Mouse (Mus musculus): Measurements from ENCODE around the gene Cers1. TPM values are rescaled to one million over a fixed set of nuclear protein-coding genes. Genes with fewer than 3 reads are reported as not detected.

Cers1 gene
- total RNA-seq, 2 experiments from 2014 or later, result 23.1 to 24.4 TPM

DNA sequence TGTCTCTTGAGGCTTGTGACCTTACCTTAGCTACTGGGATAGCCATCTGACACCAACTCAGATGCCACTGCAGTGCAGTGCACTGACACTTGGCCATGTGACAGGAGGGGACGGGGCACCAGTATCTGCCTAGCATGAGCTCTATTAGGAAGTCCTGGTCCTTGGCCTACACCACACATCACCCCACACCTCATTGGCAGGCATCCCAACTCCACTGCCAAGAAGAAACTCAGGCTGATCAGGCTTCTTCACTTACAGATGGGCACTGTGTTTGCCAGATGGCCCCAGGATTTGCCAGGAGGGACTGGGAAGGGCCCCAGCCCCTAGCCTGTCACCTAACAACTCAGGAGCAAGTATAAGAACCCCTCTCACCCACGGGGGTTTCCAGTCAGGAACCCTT, 2.2 kb upstream of the Cers1 start:
- peak in 1 of 2 experiments; percentile 45 for DNase-seq (ENCODE audit: low spot score in 2 of 2)

DNA sequence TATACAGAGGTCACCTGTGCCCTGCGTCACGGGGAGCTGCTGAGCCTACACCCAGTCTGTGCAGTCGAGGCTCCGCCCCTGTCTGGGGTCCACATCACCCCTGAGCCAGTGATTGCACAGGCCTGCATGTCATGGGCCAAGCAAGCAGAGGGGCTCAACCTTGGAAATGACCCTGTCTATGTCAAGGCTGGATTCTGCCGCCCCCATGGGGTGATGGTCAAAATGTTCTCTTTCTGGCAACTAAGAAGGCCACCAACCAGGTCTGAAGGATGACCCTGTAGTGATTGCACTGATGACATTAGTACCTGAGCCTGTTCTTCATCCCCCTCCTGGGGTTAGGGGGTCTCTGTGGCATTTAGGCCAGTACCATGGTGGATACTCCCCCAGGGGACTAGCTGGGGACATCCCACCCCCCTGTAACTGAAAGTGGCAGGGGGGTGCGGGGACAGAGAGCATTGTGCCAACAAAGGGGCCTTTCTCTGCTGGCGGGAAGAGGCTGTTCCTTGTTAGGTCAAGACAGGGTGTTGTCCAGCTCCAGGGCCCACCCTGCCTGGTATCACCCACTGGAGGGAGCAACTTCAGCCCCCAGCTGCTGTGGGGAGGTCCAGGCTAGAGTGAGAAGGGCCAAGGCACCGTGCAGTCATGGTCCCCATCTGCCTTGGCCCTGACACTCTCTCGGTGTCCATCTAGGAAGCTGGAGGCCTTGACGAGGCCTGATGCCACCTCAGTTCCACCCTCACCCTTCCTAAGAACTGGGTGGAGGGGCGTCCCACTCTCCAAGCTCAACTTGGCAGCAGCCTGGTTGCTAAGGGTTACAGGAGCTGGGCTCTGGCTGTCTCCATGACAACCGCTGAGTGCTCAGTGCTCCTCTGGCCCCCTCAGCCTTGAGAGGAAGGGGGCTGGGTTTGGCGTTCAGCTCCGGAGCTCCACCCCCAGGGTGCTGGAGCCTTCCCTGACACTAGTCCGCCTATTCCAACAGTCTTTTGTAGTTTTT, 1.2 kb downstream of the Cers1 start:
- DNase-seq (ENCODE audit: low spot score in 2 of 2), result peak in 1 of 2 experiments; percentile 56

DNA sequence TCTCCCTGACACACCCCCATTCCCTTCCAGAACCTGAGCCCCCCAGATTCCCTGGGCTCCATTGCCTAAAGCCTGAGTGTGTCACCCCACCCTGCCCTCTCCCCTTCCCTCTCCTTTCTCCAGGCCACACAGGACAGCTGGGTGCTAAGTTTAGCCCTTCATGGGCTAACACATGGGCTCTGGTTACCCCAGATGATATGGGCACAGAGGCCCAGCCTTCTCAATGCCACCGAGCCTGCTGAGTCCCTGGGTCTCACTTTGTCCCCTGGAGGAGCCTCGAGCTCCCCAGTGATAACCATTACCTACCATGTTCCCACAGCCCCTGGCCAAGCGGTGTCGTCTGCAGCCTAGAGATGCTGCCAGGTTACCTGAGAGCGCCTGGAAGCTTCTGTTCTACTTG, 2.3 kb downstream of the Cers1 start:
- no peak for DNase-seq (ENCODE audit: low spot score in 2 of 2)

DNA sequence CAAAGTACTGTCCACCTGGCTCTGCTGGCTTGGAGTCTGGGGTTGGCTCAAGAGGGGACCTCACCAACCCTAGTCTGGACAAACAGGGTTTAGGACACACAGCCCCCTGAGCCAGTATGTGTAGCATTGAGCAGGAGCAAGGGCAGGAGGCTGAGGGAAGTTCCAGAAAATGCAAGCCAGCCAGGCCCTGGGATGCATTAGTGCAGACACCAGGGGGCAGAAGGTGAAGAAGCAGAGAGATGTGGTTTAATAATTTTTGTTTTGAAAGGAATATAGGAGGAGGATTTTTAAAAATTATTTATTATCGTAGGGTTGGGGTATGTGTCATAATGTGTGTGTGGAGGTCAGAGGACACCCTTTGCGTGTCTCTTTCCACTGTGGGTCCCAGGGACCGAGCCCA, 8.1 kb downstream of the Cers1 start:
- DNase-seq (ENCODE audit: low spot score in 2 of 2), result no peak

DNA sequence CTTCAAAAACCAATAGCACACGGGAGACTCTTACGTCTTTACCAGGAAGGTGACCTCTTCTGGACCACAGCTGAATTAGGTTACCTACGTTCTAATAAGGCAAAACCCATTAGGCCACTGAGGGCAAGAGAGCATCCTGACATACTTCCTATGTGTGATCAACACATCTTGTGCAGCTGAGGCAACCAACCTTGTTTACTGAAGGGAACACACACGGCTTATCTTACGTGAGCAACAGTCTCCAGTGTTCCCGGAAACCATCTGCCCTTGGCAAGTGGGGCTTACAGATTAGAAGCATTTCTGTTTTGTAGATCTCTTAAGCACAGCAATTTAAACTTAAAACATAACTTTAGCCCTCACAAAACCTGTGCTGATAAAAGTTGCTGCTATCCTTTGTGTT, 11.9 kb downstream of the Cers1 start:
- no peak for DNase-seq (ENCODE audit: low spot score in 2 of 2)

DNA sequence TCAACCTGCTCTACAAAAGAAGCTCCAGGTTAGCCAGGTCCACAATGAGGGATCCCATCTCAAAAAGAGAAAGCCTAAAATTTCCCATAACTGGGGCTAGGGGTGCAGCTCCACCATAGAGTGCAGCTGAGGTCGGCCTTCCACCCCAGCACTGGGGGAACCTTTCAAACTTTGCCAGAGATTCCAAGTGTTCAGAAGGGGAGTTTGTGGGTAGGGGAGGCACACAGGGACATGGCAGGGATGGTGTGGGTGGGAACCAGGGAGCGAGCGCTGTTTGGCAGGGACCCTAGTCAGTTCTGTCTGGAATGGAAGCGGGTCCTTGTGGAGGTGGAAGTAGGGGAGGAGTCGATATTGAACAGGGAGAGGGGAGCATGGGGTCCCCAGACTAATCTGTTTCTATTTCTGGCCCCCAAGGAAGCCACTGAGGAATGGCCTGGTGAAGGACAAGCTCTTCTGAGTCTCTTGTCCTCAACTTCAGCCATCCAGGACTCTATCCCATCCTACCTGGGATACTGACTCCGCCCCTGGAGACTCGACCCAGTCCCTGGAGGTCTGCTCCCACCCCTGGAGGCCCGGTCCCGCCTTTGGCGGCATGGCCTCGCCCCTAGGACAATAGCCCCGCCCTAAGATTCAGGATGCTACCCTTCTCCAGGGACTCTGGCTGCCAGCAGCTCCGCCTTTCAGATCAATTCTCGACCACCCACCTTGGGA, 13.7 kb downstream of the Cers1 start, which contains the start of gene Gdf1:
Gene Gdf1, plus strand, starts transcription at position 694 of the 711 bp plus-strand sequence.
- DNase-seq (ENCODE audit: low spot score in 2 of 2), result no peak

DNA sequence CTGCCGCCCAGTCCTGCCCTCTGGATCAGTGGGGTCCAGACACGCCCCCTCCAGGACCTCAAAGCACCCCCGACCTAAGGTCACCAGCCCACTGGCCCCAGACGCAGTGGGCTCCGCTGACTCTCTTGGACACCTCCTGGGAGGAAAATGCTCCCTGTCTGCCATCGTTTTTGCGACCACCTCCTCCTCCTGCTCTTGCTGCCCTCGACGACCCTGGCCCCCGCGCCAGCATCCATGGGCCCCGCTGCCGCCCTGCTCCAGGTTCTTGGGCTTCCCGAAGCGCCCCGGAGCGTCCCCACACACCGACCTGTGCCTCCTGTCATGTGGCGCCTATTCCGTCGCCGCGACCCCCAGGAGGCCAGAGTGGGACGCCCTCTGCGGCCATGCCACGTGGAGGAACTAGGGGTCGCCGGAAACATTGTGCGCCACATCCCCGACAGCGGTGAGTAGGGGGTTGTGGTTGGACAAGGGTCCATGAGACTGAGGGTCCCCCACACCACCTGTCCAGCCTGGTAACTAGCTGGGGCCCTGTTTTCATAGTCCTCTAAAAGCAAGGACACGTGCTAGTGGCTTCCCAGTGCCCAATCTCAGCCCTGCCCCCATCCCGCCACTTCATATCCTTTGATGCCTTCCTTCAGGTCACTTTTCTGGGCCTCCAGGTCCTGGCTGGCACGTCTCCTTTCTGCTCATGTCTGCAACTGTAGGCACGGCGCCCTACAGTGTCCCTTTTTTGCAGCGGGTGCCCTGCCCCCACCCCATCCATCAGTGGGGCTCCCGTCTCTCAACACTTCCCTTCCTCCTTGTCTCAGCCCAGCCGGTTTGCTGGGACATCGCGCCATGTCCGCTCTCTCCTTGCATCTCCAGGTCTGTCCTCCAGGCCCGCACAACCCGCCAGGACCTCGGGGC, 14.5 kb downstream of the Cers1 start:
- no peak for DNase-seq (ENCODE audit: low spot score in 2 of 2)

DNA sequence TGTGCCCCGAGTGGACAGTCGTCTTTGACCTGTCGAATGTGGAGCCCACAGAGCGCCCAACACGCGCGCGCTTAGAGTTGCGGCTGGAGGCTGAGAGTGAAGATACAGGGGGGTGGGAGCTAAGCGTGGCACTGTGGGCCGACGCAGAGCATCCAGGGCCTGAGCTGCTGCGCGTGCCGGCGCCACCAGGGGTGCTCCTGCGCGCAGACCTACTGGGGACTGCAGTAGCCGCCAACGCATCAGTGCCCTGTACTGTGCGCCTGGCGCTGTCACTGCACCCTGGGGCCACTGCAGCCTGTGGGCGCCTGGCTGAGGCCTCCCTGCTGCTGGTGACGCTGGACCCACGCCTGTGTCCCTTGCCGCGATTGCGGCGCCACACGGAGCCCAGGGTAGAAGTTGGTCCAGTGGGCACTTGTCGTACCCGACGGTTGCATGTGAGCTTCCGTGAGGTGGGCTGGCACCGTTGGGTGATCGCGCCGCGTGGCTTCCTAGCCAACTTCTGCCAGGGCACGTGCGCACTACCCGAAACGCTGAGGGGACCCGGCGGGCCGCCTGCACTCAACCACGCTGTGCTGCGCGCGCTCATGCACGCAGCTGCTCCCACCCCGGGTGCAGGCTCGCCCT, 15.3 kb downstream of the Cers1 start:
- DNase-seq (ENCODE audit: low spot score in 2 of 2), result peak in 1 of 2 experiments; percentile 53

DNA sequence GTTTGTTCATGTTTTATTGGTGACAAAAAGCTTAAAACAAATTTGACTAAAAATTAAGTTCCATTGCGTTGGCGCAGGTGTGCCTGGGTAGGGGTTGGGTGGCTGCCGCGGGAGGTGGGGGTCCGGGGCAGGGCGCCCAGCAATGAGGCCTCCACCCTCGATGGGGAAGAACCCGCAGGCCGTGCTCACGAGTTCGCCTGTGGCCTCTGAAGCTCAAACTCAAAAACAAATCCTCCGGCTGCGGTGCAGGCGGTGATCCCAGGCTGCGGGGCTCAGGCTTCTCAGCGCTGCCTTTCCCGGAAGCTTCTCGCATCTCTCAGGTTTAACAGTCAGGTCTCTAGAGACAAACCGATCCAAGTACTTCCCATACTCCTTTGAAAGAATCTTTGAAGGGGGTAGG, 16.0 kb downstream of the Cers1 start:
- DNase-seq (ENCODE audit: low spot score in 2 of 2), result no peak

DNA sequence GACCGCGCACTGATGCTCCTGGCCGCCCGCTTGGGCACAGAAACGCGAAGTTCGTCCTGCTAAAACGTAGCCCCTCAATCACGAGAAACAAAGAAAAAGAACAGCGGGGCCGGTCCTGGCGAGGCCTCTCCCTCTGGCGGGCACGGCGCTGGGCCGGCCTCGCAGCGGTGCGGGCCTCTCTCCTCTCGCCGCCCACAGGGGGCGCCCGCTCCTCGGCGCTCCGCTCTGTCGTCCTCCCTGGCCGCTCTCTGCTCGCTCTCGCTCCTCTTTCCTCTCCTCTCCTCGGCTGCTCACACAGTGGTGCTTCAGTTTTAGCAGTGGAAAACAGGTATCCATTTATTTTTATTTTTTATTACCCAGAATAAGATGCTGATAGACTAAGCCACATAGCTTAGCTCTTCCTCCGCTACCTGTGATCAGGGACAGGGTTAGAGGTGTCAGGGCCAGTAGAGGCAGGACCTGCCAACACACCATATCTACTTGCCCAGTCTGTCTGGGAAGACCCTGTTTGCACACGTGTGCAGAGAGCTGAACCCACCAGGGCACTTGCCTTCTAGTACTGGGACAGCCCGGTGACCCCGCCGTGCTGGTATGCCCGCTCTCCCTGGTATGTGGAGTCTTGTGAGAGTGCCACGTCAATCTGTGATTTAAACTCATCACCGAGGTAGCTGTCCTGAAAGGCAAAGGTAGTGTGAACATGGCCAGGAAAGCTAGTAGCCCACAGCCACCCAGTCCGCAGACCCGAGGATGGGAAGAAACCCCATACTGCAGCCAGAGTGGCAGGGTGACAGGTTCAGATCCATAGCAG, 16.7 kb downstream of the Cers1 start:
- DNase-seq (ENCODE audit: low spot score in 2 of 2), result peak; percentile 74 to 79

DNA sequence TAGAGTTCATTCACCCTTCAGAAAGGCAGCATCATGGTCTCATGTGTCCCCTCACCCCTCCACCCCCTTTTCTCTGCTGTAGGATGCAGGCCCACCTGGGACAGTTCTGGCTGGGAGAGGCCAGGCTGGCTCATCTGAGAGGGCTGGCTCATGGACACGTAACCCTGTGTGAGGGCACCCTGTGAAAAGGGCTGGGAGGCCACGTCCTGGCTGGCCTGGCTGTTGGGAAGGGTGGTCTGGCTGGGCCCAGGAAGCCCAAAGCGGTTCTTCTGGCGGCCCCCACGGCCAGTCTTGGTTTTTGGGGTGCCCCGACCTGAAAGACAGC, 17.3 kb downstream of the Cers1 start:
- no peak for DNase-seq (ENCODE audit: low spot score in 2 of 2)

DNA sequence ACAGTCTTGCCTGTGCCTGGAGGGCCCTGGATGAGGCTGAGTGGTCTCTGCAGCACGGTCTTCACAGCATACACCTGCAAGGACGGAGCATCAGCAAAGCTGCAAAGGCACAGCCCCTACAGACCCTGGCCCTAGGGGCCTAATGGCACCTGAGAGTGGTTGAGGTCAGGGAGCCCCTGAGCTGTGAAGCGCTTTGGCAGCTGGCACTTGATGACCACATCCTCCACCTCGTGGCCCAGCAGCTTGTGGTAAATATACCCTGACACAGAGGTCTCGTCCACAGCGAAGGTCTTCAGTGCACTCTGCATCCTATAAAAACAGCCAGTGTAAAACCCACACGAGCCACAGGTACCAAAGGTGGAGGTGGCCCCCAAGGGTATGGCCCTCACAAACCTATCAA, 23.4 kb downstream of the Cers1 start:
- DNase-seq (ENCODE audit: low spot score in 2 of 2), result no peak

DNA sequence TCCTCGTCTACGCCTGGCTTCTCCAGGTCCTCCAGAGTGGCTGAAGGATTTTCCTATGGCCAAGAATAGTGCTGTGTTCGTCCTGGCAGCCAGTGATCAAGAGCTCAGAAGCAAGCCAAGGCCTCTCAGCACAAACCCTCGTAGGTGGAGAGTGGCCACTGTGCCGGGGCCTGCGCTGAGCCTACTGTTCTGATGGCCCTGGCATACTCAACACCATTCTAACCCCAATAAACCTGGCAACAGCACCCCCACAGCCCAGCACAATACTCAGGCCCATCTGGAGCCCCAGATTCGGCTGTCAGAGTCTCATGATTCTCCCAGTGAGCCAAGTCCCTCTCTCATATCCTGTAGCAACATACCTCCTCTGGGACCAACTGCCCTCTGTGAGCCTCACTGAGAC, 25.1 kb downstream of the Cers1 start:
- DNase-seq (ENCODE audit: low spot score in 2 of 2), result no peak

DNA sequence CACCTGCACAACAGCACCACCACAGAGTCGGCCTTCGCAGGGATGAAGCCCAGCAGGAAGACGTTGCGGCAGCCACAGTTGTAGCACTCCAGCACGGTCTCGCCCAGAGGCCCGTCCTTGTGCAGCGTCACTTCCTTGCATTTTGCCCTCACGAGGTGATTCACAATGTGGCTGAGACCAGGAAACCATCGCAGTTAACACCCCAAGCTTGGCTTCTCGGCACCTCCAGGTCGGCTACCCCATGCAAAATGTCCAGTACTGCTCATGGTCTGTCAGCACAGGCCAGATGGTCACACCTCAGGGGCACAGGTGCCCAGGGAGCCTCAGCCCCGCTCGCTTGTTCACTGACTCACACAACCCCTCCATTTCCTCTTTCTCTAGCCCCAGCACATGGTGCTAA, 26.4 kb downstream of the Cers1 start:
- DNase-seq (ENCODE audit: low spot score in 2 of 2), result no peak

DNA sequence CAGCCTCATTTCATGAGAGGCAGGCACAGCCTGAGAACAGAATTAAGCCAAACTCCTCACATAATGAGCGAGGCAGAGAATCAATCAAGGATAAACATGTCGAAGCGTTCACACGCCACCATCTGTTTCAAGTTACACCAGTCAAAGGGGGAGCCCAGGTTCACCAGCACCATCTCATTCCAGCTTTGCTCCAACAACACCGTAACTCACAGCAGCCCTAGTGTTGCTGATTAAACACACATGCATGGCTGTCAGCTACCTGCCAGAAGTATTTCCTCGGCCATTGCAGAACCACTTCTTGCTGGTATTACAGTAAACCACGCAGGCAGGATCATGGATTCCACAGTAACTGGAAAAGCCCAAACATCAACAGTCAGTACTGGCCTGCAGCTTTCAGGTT, 27.5 kb downstream of the Cers1 start:
- DNase-seq (ENCODE audit: low spot score in 2 of 2), result no peak

DNA sequence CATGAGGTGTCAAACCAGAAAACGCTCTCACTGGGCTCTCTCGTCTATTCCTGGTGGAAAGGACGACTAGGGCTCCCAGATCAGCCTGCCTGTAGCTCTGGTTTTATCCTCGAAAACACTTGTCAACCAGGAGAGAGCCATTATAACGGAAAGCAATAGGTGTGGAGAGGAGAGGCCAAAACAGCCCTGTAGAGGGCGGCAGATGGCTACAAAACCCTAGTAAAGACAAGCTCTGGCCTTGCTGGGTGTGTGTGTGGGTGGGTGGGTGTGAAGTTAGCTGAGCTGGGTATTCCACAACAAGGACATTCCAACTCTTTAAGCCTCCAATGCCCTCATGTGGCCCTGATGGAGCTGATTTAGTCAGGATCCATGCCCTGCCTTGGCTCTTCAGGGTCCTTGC, 28.1 kb downstream of the Cers1 start:
- no peak for DNase-seq (ENCODE audit: low spot score in 2 of 2)

DNA sequence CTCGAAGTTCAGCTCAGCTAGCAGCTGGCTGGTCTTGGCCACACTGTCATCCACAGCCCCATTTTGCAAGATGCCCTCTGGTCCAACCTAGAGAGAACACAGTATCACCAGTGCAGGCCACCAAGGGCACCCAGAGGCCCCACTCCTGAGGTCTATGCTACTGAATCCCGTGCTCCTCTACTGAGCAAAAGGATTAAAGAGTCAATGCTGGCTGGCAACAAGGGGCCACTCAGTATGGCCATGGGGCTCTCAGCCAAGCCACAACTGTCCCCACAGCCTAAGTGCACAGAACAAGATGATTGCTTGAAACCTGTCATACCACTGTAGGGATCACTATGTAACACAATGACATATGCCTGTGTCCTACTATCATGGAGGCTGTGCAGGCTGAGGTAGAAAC, 28.7 kb downstream of the Cers1 start:
- DNase-seq (ENCODE audit: low spot score in 2 of 2), result no peak

DNA sequence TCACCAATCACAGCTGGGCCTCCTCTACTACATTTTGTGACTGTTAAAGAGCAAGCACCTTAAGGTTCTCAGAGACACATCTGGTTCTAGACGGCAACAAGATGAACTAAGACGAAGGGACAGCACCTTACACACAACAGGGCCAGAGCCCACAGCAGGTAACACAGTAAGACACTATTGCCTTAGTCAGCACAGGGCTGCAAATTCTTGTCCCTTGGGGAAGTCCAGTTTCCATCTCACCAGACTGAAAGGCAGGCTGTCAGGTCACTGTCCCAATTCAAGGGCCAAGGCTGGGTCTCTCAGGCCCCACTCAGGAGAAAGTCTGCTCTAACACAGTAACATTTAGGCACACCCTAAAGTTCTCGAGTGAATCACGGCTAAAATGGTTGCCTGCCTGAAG, 31.9 kb downstream of the Cers1 start:
- DNase-seq (ENCODE audit: low spot score in 2 of 2), result no peak

DNA sequence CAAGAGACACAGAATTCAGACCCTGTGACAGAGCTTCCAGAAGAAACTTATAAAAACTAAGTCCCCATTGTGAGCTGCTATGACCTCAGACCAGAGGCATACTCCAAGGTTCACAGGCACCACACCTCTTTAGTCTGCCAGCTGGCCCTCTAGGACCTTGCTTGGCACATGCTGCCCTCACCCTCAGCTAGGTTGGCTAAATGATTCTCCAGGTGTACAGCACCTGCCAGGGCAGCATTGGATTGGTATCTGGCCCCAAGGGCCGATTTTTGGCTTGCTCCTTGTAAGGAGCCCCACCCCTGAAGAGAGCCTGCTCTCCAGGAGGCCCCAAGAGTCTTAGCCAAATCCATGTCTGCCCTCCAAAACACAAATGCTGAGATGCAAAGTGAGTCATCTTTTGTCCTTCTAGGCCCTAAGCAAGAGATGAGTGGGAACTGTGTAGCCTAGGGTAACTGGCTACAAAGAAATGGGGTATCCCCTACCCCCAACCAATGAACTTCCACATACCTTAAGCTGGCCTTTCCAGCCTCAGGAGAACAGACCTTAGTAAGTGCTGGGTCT, 32.4 kb downstream of the Cers1 start:
- DNase-seq (ENCODE audit: low spot score in 2 of 2), result no peak
